Mouse (Mus musculus) testis, adult 2 months (tissue): ENCODE data around the gene Ghdc. TPM values are rescaled to one million over a fixed set of nuclear protein-coding genes. Genes with fewer than 3 reads are reported as not detected.

Source experiments
- H3K27ac ChIP-seq: fragments of 200-500 bp; 2 replicates; pipeline ENCODE4 v1.5.1; 2012; ENCODE audit warnings: low read depth, low read length; ENCODE audit not compliant: control insufficient read depth, insufficient read depth
- H3K27me3 ChIP-seq: fragments of 200-500 bp; 2 replicates; pipeline ENCODE4 v1.6.1; 2012; ENCODE audit warnings: mild to moderate bottlenecking, low read length, moderate library complexity; ENCODE audit not compliant: control insufficient read depth, insufficient read depth
- H3K36me3 ChIP-seq: fragments of 200-500 bp; 2 replicates; pipeline ENCODE4 v1.6.1; 2012; ENCODE audit warnings: mild to moderate bottlenecking, low read length; ENCODE audit not compliant: control insufficient read depth, insufficient read depth
- H3K4me1 ChIP-seq: fragments of 200-500 bp; 2 replicates; pipeline ENCODE4 v1.6.1; 2012; ENCODE audit warnings: low read length; ENCODE audit not compliant: control insufficient read depth, insufficient read depth
- H3K4me3 ChIP-seq: fragments of 200-500 bp; 2 replicates; pipeline ENCODE4 v1.5.1; 2012; ENCODE audit warnings: low read depth, mild to moderate bottlenecking, low read length, moderate library complexity, mixed read lengths; ENCODE audit not compliant: control insufficient read depth
- CTCF ChIP-seq: fragments of 200-500 bp; IDR thresholded peaks from 2 replicates; pipeline ENCODE4 v1.5.1; 2012; ENCODE audit warnings: low read depth, mild to moderate bottlenecking, inconsistent platforms, low read length, moderate library complexity; ENCODE audit not compliant: control insufficient read depth, insufficient read depth, insufficient replicate concordance
- POLR2A ChIP-seq: fragments of 200-500 bp; IDR thresholded peaks from 2 replicates; pipeline ENCODE4 v1.6.1; 2012; ENCODE audit warnings: low read depth, mild to moderate bottlenecking, inconsistent platforms, low read length, moderate library complexity; ENCODE audit not compliant: control insufficient read depth
- polyA plus RNA-seq: library from polyadenylated mRNA; depleted of rRNA; stranded (reverse); fragments of >200 nt; gene quantifications from 2 replicates; pipeline ENCODE4 v1.2.3, GENCODE M21; 2012

The Ghdc gene
- polyA plus RNA-seq, 1 experiment, result 1.3 TPM

DNA sequence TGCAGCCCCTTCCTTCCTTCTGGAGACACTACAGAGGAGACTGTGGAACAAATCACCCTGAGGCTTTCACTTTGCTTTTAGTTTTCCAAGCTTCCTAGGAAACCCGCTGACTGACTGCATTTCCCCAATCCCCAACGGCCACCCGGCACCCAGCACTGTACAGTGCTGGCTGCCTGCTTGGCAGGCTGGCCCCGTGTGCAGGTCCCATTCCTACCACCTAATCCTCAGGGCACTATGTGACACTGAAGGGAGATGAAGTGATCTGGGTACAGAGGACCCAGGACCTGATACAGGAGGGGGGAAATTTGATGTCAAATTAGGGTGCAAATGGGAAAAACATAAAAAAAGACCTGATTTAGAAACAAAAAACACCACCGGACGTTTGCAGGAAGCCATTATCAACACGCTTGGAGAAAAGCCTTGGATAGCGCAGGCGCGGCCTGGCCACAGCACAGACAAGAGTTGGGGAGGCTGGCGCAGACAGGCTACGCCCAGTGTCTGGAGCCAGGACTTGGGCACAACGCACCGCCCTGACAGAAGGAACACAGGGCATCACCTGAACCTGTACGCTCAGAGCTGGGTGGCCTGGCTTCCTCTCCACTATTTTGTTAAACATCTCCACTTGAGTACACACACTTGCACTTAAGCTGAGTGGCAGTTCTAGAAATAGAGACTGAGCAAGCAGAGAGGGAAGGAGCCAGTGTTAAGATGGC, 11.2 kb upstream of the Ghdc start:
- Histone ChIP-seq H3K27me3 (no peaks in the 10 kb centered on the region), H3K4me3 (no peak overlapping the region), H3K4me1 (no peaks in the 10 kb centered on the region), H3K27ac (no peak overlapping the region), H3K36me3 (no peaks in the 10 kb centered on the region)
- TF ChIP-seq POLR2A (no peak), CTCF (no peak)

DNA sequence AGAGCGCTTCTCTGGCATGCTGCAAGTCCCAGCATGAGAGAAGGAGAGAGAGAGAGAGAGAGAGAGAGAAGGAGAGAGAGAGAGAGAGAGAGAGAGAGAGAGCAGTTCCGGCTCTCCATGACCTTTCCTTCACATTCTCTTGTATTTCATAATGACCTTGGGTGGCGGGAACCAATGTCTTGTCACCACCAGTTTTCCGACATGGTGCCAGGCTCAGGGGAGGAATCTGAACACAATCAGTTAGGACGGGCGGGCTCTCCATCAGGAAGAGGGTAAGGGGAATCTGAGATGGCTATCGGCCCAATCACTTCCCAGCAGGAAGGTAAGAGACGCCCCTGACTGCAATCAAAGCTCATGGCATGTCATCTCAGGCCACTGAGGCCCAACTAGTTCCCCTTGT, 9.5 kb upstream of the Ghdc start:
- H3K36me3 ChIP-seq, result no peaks in the 10 kb centered on the region
- no peak overlapping the region for H3K27ac ChIP-seq
- no peaks in the 10 kb centered on the region for H3K4me1 ChIP-seq
- TF ChIP-seq CTCF (no peak), POLR2A (no peak)
- H3K4me3 ChIP-seq, result no peak overlapping the region
- no peaks in the 10 kb centered on the region for H3K27me3 ChIP-seq

DNA sequence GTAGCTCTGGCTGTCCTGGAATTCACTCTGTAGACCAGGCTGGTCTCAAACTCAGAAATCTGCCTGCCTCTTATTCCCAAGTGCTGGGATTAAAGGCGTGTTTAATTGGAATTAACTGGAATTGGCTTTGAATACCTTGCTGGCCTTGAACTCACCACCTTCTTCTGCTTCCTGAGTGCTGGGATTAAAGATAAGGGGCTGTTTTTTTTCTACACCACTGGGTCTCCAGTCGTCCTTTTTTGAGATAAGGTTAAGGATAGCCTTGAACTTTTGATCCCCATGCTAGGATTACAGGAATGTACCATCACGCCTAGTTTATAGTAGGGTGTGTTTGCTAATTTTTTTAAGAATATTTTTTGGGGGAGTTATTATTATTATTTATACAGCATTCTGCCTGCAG, 7.3 kb upstream of the Ghdc start:
- no peak overlapping the region for H3K4me3 ChIP-seq
- no peaks in the 10 kb centered on the region for H3K36me3 ChIP-seq
- no peaks in the 10 kb centered on the region for H3K27me3 ChIP-seq
- no peaks in the 10 kb centered on the region for H3K4me1 ChIP-seq
- no peak overlapping the region for H3K27ac ChIP-seq
- TF ChIP-seq CTCF (no peak), POLR2A (no peak)

DNA sequence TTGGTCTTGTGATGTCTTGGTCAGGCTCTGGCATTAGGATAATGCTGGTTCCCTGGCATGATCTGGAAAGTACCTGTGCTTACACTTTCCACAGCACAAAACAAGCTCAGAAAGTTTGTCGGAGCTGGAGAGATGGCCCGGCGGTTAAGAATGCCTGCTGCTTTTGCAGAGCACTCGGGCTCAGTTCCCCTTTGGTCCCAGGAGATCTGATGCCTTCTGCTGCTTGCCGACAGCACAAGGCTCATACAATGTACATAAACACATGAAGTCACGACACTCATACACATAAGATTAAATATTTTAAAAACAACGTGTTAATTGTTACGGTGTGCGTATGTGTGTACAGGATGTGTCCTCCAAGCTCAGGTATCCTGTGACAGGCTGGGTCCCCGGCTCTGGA, 5.2 kb upstream of the Ghdc start:
- Histone ChIP-seq H3K27ac (no peak overlapping the region), H3K27me3 (no peaks in the 10 kb centered on the region), H3K4me3 (no peak overlapping the region), H3K4me1 (peaks cover 1% of the 10 kb centered on the region), H3K36me3 (no peaks in the 10 kb centered on the region)
- TF ChIP-seq POLR2A, result no peak
- TF ChIP-seq CTCF, result no peak

DNA sequence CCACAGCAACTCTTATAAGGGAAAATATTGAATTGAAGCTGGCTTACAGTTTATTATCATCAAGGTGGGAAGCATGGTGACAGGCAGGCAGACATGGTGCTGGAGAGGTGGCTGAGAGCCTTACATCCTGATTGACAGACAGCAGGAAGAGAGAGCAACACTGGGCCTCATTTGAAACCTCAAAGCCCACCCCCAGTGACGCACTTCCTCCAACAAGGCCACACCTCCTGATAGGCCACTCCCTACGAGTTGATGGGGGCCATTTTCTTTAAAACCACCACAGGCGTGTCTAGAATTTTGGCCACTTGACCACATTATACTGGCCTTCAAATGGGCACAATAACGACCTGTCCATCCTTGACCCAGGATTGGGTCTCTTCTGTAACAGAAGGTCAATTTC, 3.5 kb upstream of the Ghdc start:
- Histone ChIP-seq H3K27me3 (no peaks in the 10 kb centered on the region), H3K4me3 (no peak overlapping the region), H3K27ac (no peak overlapping the region), H3K4me1 (peaks cover 5% of the 10 kb centered on the region), H3K36me3 (no peaks in the 10 kb centered on the region)
- TF ChIP-seq POLR2A (no peak), CTCF (no peak)

DNA sequence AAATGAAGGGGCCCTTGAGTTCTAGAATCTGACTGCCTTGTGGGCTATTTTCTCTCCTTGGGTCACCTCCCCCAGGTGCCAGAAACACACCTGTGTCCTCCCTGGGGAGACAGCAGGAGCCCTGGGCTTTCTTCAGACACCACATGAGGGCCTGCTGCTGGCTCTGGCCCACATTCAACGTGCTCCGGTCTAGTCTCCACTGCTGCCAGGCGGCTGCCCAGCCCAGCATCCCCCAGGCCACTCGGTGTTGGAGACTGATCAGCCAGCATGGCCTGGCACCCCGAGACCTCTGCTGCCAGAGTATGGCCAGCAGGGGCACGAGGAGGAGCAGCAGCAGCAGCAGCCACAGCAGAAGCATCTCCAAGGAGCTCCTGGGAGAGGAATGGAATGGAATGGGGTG, 777 bp downstream of the Ghdc start:
- TF ChIP-seq POLR2A, result no peak
- no peak for TF ChIP-seq CTCF
- no peak overlapping the region for H3K27ac ChIP-seq

DNA sequence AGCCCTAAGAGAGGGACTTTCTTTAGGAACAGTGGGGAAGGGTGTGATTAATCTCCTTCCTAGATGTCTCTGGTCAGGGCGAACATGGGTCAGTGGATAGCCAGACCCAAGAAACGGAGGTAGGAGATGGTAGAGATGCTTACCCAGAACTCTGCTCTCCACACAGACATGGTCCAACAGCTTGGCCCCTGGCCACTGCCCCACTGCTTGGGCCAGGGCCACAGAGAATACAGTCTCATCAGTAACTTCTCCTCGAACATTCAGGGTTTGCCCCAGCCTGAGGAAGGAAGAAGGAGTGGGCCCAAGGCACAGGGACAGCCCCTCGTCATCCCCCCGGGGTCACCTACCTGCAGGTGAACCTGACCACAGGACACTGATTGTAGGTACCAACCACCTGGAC, 2.9 kb downstream of the Ghdc start:
- peaks cover 5% of the 10 kb centered on the region for H3K4me1 ChIP-seq
- H3K27me3 ChIP-seq, result no peaks in the 10 kb centered on the region
- no peak overlapping the region for H3K4me3 ChIP-seq
- H3K27ac ChIP-seq, result no peak overlapping the region
- no peaks in the 10 kb centered on the region for H3K36me3 ChIP-seq
- TF ChIP-seq POLR2A (no peak), CTCF (no peak)

More for the DNA sequence above, 777 bp downstream of the Ghdc start:
- Histone ChIP-seq H3K4me3 (no peak overlapping the region), H3K36me3 (no peaks in the 10 kb centered on the region), H3K27me3 (no peaks in the 10 kb centered on the region), H3K4me1 (peaks cover 5% of the 10 kb centered on the region)

DNA sequence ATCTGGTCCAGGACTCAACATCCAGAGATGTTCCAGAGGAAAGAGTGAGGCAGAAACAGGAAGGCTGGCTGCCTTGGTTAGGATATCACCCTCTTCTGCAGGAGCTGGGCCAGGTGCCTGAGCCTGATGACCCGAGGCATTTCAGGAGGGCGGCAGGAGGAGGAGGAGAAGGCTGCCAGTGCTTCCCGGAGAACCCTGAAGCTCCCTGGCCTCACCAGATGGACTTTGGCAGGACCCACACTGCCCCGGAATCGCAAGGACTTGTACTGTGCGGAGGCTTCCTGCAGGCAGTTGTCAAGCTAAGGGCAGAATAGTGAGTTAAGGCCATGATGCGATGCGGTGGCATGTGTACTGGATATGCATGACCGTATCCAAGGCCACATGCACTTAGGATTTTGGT, 4.0 kb downstream of the Ghdc start:
- Histone ChIP-seq H3K36me3 (no peaks in the 10 kb centered on the region), H3K27me3 (no peaks in the 10 kb centered on the region), H3K27ac (no peak overlapping the region), H3K4me1 (peaks cover 10% of the 10 kb centered on the region), H3K4me3 (no peak overlapping the region)
- no peak for TF ChIP-seq POLR2A
- no peak for TF ChIP-seq CTCF
